In the genomic region with DNA sequence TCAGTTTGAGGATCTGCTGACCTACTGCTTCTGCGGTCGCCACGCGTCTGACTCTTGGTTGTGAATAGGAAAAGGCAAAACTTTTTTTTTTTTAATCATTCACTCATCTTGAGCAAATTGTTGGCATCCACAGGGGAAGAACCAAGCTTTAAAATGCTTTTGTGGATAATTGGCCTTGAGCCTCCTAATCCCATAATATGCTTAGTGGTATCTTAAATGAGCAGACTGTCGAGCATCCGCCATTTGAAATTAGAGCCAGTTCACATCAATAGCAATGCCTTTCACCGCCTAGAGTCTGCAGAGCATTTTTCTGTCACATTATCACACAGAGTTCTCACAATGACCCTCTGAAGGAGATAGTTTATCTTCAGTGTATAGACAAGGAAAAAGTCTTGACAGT, we compare ENCODE assay signal across 23 mouse cellular contexts.
A peak's percentile ranks its signal among the peaks of the same experiment; 100 is the strongest.
DNase-seq lines count a peak whose midpoint lies in the region; ATAC-seq and TF ChIP-seq lines count a peak whose summit lies in the region.
"Had no signal": no experiment of that assay in that cellular context is flagged by ENCODE, and none has a peak within 500 bp of the region (broad histone marks: within the 10 kb centered on the region; RNA-seq: fewer than 3 reads in every experiment).

No protein-coding gene starts in this region.

- TF ChIP-seq EP300 in stomach, postnatal 0 days (optimal IDR thresholded peaks at IDR 0.05) = no peak

- peak; percentile 26 to 32 for DNase-seq in cerebellum, postnatal 10 days
- no peak for DNase-seq in cerebellum, adult 9-10 months
- peak; percentile 54 for DNase-seq in midbrain, embryonic 14.5 days
- DNase-seq in midbrain, embryonic 11.5 days (ENCODE audit: low spot score, missing footprints) = no peak
- DNase-seq in embryonic facial prominence, embryonic 14.5 days (ENCODE audit: low spot score) = peak; percentile 40
- DNase-seq in thymus, adult 2 months = no peak
- no peak for DNase-seq in stomach, postnatal 0 days (ENCODE audit: low spot score)
- DNase-seq: adrenal gland, postnatal 10 days; B cell, adult 2 months; cerebellum, adult 11-12 months; cerebellum, adult 9-11 months; embryo, embryonic 11 days; gastrocnemius, adult 2 months; gastrocnemius, postnatal 25 days; heart, postnatal 36 days had no signal

- H3K4me1 ChIP-seq in midbrain, embryonic 14.5 days (ENCODE audit: control insufficient read depth, insufficient read depth, low read length) = no peaks in the 10 kb centered on the region
- no peaks in the 10 kb centered on the region for H3K4me1 ChIP-seq in midbrain, embryonic 11.5 days (ENCODE audit: control insufficient read depth, insufficient read depth, low read length)
- no peaks in the 10 kb centered on the region for H3K4me1 ChIP-seq in embryonic facial prominence, embryonic 14.5 days (ENCODE audit: control insufficient read depth, insufficient read depth, low read length)
- peaks cover 2% of the 10 kb centered on the region; the same call in 1 of the 2 replicates for H3K4me1 ChIP-seq in thymus, adult 2 months (replicated peaks; ENCODE audit: control insufficient read depth, insufficient read depth, low read length)
- no peaks in the 10 kb centered on the region for H3K4me1 ChIP-seq in stomach, postnatal 0 days (replicated peaks; ENCODE audit: control insufficient read depth, insufficient read depth)
- H3K4me1 ChIP-seq: embryonic facial prominence, embryonic 13.5 days had no signal

- H3K27me3 ChIP-seq in midbrain, embryonic 14.5 days (ENCODE audit: control insufficient read depth, insufficient read depth, low read length) = no peaks in the 10 kb centered on the region
- H3K27me3 ChIP-seq in midbrain, embryonic 11.5 days (ENCODE audit: control insufficient read depth, insufficient read depth, low read length) = no peaks in the 10 kb centered on the region
- H3K27me3 ChIP-seq in embryonic facial prominence, embryonic 14.5 days (replicated peaks; ENCODE audit: control insufficient read depth, insufficient read depth, low read length) = no peaks in the 10 kb centered on the region
- H3K27me3 ChIP-seq in thymus, adult 2 months (ENCODE audit: control insufficient read depth, insufficient read depth, low read length) = no peaks in the 10 kb centered on the region; the same call in 1 of the 2 replicates
- no peaks in the 10 kb centered on the region for H3K27me3 ChIP-seq in stomach, postnatal 0 days (ENCODE audit: control insufficient read depth, insufficient read depth, low read length)

- no peak overlapping the region for H3K27ac ChIP-seq in midbrain, embryonic 14.5 days (replicated peaks; ENCODE audit: low read depth, low read length)
- H3K27ac ChIP-seq in midbrain, embryonic 11.5 days (ENCODE audit: low read depth, low read length) = no peak overlapping the region
- no peak overlapping the region for H3K27ac ChIP-seq in embryonic facial prominence, embryonic 14.5 days (replicated peaks; ENCODE audit: low read depth, low read length)
- H3K27ac ChIP-seq in thymus, adult 2 months (ENCODE audit: control insufficient read depth, insufficient read depth, low read length) = no peak overlapping the region
- H3K27ac ChIP-seq in stomach, postnatal 0 days (replicated peaks) = no peak overlapping the region
- H3K27ac ChIP-seq: embryonic facial prominence, embryonic 13.5 days; forebrain, embryonic 10.5 days; gastrocnemius, adult 2 months; hindbrain, embryonic 12.5 days had no signal

- no peak for TF ChIP-seq POLR2A in thymus, adult 2 months (IDR thresholded peaks at IDR 0.05; ENCODE audit: control insufficient read depth, extremely low read depth, insufficient read depth, low read length, poor library complexity)

- no peak overlapping the region for H3K9ac ChIP-seq in midbrain, embryonic 14.5 days (replicated peaks; ENCODE audit: low read length)
- no peak overlapping the region for H3K9ac ChIP-seq in midbrain, embryonic 11.5 days (ENCODE audit: low read length)
- H3K9ac ChIP-seq in embryonic facial prominence, embryonic 14.5 days (ENCODE audit: low read depth, low read length) = no peak overlapping the region
- H3K9ac ChIP-seq in stomach, postnatal 0 days (ENCODE audit: low read length) = no peak overlapping the region
- H3K9ac ChIP-seq: embryonic facial prominence, embryonic 13.5 days; heart, embryonic 13.5 days; hindbrain, embryonic 12.5 days had no signal

- no peak for ATAC-seq in midbrain, embryonic 14.5 days (ENCODE audit: low FRiP score, low TSS enrichment)
- no peak for ATAC-seq in midbrain, embryonic 11.5 days (ENCODE audit: low FRiP score)
- ATAC-seq in embryonic facial prominence, embryonic 14.5 days (ENCODE audit: low read depth) = no peak
- no peak for ATAC-seq in stomach, postnatal 0 days (ENCODE audit: low FRiP score, low TSS enrichment)
- ATAC-seq: CD4-positive, CD25-positive, alpha-beta regulatory T cell, adult 4 months; forebrain, embryonic 14.5 days; hindbrain, embryonic 16.5 days had no signal

- H3K36me3 ChIP-seq in midbrain, embryonic 14.5 days (ENCODE audit: control insufficient read depth, insufficient read depth, low read length) = no peaks in the 10 kb centered on the region
- H3K36me3 ChIP-seq in midbrain, embryonic 11.5 days (ENCODE audit: control insufficient read depth, insufficient read depth, low read length) = no peaks in the 10 kb centered on the region
- H3K36me3 ChIP-seq in embryonic facial prominence, embryonic 14.5 days (ENCODE audit: control insufficient read depth, insufficient read depth, low read length) = no peaks in the 10 kb centered on the region
- no peaks in the 10 kb centered on the region for H3K36me3 ChIP-seq in thymus, adult 2 months (ENCODE audit: control insufficient read depth, insufficient read depth, low read length)
- no peaks in the 10 kb centered on the region for H3K36me3 ChIP-seq in stomach, postnatal 0 days (ENCODE audit: control insufficient read depth, insufficient read depth, low read length)
- H3K36me3 ChIP-seq: embryonic facial prominence, embryonic 13.5 days; forebrain, embryonic 10.5 days; G1E; heart, embryonic 13.5 days; hindbrain, embryonic 12.5 days had no signal

- no peak for TF ChIP-seq CTCF in thymus, adult 2 months (IDR thresholded peaks at IDR 0.05; ENCODE audit: borderline replicate concordance, control insufficient read depth, extremely low read depth, insufficient read depth, low read length, poor library complexity)
- no peak for TF ChIP-seq CTCF in stomach, postnatal 0 days (IDR thresholded peaks at IDR 0.05; ENCODE audit: low read depth)

- H3K4me2 ChIP-seq in midbrain, embryonic 14.5 days (ENCODE audit: low read length) = no peak overlapping the region
- no peak overlapping the region for H3K4me2 ChIP-seq in midbrain, embryonic 11.5 days
- H3K4me2 ChIP-seq in embryonic facial prominence, embryonic 14.5 days (ENCODE audit: low read depth, low read length) = no peak overlapping the region
- no peak overlapping the region for H3K4me2 ChIP-seq in stomach, postnatal 0 days (replicated peaks; ENCODE audit: low read depth)
- H3K4me2 ChIP-seq: embryonic facial prominence, embryonic 13.5 days; heart, embryonic 13.5 days; hindbrain, embryonic 12.5 days had no signal

- 34% methylated on average over 7 of the region's 7 CpGs for WGBS in midbrain, embryonic 14.5 days
- 58% methylated on average over 7 of the region's 7 CpGs for WGBS in midbrain, embryonic 11.5 days
- 70% methylated on average over 7 of the region's 7 CpGs for WGBS in embryonic facial prominence, embryonic 14.5 days
- 96% methylated on average over 7 of the region's 7 CpGs for WGBS in thymus, adult 2 months
- WGBS in stomach, postnatal 0 days = 88% methylated on average over 7 of the region's 7 CpGs

- no peaks in the 10 kb centered on the region; the same call in 1 of the 2 replicates for H3K9me3 ChIP-seq in midbrain, embryonic 14.5 days (ENCODE audit: control insufficient read depth, low read length)
- H3K9me3 ChIP-seq in midbrain, embryonic 11.5 days (ENCODE audit: control insufficient read depth, low read length) = no peaks in the 10 kb centered on the region
- no peaks in the 10 kb centered on the region for H3K9me3 ChIP-seq in embryonic facial prominence, embryonic 14.5 days (ENCODE audit: control insufficient read depth, low read length)
- no peaks in the 10 kb centered on the region for H3K9me3 ChIP-seq in stomach, postnatal 0 days (ENCODE audit: control insufficient read depth, low read length)
- H3K9me3 ChIP-seq: embryonic facial prominence, embryonic 13.5 days; forebrain, embryonic 10.5 days; G1E; heart, embryonic 13.5 days; hindbrain, embryonic 12.5 days had no signal

- no peak overlapping the region for H3K4me3 ChIP-seq in midbrain, embryonic 14.5 days (replicated peaks; ENCODE audit: low read depth, low read length)
- no peak overlapping the region for H3K4me3 ChIP-seq in midbrain, embryonic 11.5 days (ENCODE audit: low read depth, low read length)
- no peak overlapping the region for H3K4me3 ChIP-seq in embryonic facial prominence, embryonic 14.5 days (ENCODE audit: low read depth, low read length)
- no peak overlapping the region for H3K4me3 ChIP-seq in thymus, adult 2 months (ENCODE audit: control insufficient read depth, insufficient read depth, low read length)
- H3K4me3 ChIP-seq in stomach, postnatal 0 days (ENCODE audit: low read depth, low read length) = no peak overlapping the region
- H3K4me3 ChIP-seq: embryonic facial prominence, embryonic 13.5 days; forebrain, embryonic 10.5 days; gastrocnemius, adult 2 months; heart, embryonic 13.5 days; hindbrain, embryonic 12.5 days had no signal

Comparison
In these comparisons a context has a peak if more than half of its experiments do, and no peak if none do; other contexts are left out.
1. DNase-seq: peak in cerebellum, postnatal 10 days (2 of 2), midbrain, embryonic 14.5 days (single experiment) and embryonic facial prominence, embryonic 14.5 days (single experiment); none in cerebellum, adult 9-10 months (single experiment), midbrain, embryonic 11.5 days (single experiment), thymus, adult 2 months (single experiment) and stomach, postnatal 0 days (single experiment).